Mouse (Mus musculus): ENCODE data around the gene Ccnq. TPM values are rescaled to one million over a fixed set of nuclear protein-coding genes. Genes with fewer than 3 reads are reported as not detected.

Ccnq gene
- polyA plus RNA-seq, 1 experiment, result 11.2 TPM

DNA sequence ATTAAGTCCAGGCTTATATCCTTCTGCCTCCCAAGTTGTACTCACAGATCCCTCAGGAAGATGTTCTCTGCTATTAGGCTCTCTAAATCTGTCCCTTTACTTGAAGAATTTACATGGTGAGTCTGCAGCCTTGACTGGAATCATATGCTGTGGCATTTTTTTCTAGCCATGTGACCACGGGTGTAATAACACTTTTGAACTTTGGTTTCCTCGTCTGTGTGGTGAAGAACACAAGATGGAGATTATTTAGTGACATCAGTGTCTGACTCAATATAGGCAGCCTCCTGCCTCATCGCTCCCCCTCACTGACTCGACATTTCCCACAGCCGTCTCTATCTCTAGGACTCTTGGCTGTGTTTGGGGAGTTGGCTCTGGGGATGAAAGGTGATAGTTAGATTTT, 48.4 kb downstream of the Ccnq start:
- Histone ChIP-seq H3K27ac (ENCODE audit: control insufficient read depth, insufficient read depth, low read depth, low read length, poor library complexity) (no peak overlapping the region), H3K4me1 (ENCODE audit: control insufficient read depth, insufficient read depth, low read length) (no peaks in the 10 kb centered on the region), H3K4me3 (replicated peaks; ENCODE audit: control insufficient read depth, low read depth, low read length) (no peak overlapping the region)
- 53% methylated on average over 5 of the region's 5 CpGs for WGBS
- TF ChIP-seq POLR2A (IDR thresholded peaks at IDR 0.05; ENCODE audit: borderline replicate concordance, control insufficient read depth, low read depth, low read length), result no peak
- TF ChIP-seq CTCF (IDR thresholded peaks at IDR 0.05; ENCODE audit: control insufficient read depth, insufficient read depth, low read length), result no peak

DNA sequence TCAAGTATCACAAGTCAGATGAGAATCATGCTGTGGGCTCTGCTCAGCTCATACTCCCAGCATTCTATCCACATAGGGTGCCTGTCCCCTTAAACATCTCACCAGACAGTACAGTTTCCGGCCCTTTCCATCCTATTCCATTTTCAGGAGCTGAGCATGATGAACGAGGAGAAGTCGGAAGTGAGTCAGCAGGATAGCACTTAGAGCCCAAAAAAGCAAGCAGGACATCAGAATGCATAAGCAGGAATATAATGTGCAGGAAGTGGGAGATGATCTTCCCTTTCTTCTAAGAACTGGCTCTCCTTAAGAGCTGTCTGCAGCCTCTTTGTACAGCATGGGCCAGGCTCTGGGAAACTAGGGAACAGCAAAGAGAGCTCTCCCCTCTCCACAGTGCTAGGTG, 49.2 kb downstream of the Ccnq start:
- 50% methylated on average over 3 of the region's 3 CpGs for WGBS
- Histone ChIP-seq H3K4me3 (replicated peaks; ENCODE audit: control insufficient read depth, low read depth, low read length) (no peak overlapping the region), H3K4me1 (ENCODE audit: control insufficient read depth, insufficient read depth, low read length) (no peaks in the 10 kb centered on the region), H3K27ac (ENCODE audit: control insufficient read depth, insufficient read depth, low read depth, low read length, poor library complexity) (no peak overlapping the region)
- TF ChIP-seq CTCF (IDR thresholded peaks at IDR 0.05; ENCODE audit: control insufficient read depth, insufficient read depth, low read length) (no peak), POLR2A (IDR thresholded peaks at IDR 0.05; ENCODE audit: borderline replicate concordance, control insufficient read depth, low read depth, low read length) (no peak)

Other genes with a start within 250 kb of the Ccnq start
- gene Sebox, start 248.3 kb downstream of the Ccnq start, polyA plus RNA-seq (2011; ENCODE audit: insufficient read depth, insufficient read length, low replicate concordance, missing spikeins), result not detected in 2 replicates
- gene Tmem199, start 239.6 kb downstream of the Ccnq start, polyA plus RNA-seq (2011; ENCODE audit: insufficient read depth, insufficient read length, low replicate concordance, missing spikeins), result 6.5 and 16.5 TPM in 2 replicates
- 14.2 and 19.0 TPM in 2 replicates for gene Poldip2, start 239.5 kb downstream of the Ccnq start, polyA plus RNA-seq (2011; ENCODE audit: insufficient read depth, insufficient read length, low replicate concordance, missing spikeins)
- 5.4 and 11.7 TPM in 2 replicates for gene Tnfaip1, start 215.4 kb downstream of the Ccnq start, polyA plus RNA-seq (2011; ENCODE audit: insufficient read depth, insufficient read length, low replicate concordance, missing spikeins)
- gene Ift20, start 215.4 kb downstream of the Ccnq start, polyA plus RNA-seq (2011; ENCODE audit: insufficient read depth, insufficient read length, low replicate concordance, missing spikeins), result 28.2 and 42.1 TPM in 2 replicates
- gene Tmem97, start 201.0 kb downstream of the Ccnq start, polyA plus RNA-seq (2011; ENCODE audit: insufficient read depth, insufficient read length, low replicate concordance, missing spikeins), result 16.1 and 27.3 TPM in 2 replicates
- 18.1 and 44.6 TPM in 2 replicates for gene Nlk, start 54.4 kb downstream of the Ccnq start, polyA plus RNA-seq (2011; ENCODE audit: insufficient read depth, insufficient read length, low replicate concordance, missing spikeins)
- gene Lyrm9, start 74.9 kb upstream of the Ccnq start, polyA plus RNA-seq (2011; ENCODE audit: insufficient read depth, insufficient read length, low replicate concordance, missing spikeins), result 19.0 and 27.0 TPM in 2 replicates
- not detected in 2 replicates for gene Nos2, start 169.1 kb upstream of the Ccnq start, polyA plus RNA-seq (2011; ENCODE audit: insufficient read depth, insufficient read length, low replicate concordance, missing spikeins)
- 54.4 and 58.6 TPM in 2 replicates for gene Lgals9, start 233.2 kb upstream of the Ccnq start, polyA plus RNA-seq (2011; ENCODE audit: insufficient read depth, insufficient read length, low replicate concordance, missing spikeins)

Data from bone marrow, adult 2 months (tissue).